Mouse (Mus musculus): Measurements from ENCODE around the gene Ctse.
A peak's percentile ranks its signal among the peaks of the same experiment; 100 is the strongest.
"Not testable (repeated sequence)": the region's sequence is repeated elsewhere in the genome, so short reads cannot be mapped to it uniquely, and the experiment has no call there.

The Ctse gene

DNA sequence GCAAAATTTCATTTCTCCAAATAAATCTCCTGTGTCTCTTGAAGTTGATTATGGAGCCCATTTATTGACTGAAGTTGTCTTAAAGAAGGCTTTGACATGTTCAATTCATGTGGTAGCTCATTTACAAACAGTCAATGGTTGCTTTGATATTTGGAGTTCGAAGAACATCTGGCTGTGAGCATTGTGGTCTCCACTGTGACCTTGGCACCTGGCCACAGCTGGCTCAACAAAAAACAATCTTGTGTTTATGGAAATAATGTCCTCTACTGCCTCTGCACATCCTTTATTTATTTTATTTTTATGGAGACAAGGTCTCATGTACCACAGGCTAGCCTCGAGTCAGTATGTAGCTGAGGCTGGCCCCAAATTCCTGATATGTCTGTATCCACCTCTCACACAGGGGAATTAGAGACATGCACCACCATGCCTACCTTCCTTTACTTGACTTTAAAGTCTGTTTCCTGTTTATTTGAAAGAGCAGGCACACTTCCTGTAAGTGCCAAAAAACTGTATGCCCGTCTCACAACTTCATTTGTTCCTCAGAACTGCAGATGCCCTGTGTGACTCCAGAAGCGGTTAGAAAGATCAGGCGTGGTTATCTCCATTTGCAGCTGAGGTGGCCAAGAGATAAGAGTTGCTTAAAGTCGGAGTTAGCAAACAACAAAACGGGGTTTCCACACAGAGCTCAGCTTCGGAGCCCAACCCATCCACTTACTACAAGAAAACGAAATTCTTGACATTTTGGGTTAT lies at the start of gene Ctse:
TSS of gene Ctse (plus strand) at position 516 of the 750 bp plus-strand sequence.
- DNase-seq (ENCODE audit: low read depth), result peak; percentile 87

DNA sequence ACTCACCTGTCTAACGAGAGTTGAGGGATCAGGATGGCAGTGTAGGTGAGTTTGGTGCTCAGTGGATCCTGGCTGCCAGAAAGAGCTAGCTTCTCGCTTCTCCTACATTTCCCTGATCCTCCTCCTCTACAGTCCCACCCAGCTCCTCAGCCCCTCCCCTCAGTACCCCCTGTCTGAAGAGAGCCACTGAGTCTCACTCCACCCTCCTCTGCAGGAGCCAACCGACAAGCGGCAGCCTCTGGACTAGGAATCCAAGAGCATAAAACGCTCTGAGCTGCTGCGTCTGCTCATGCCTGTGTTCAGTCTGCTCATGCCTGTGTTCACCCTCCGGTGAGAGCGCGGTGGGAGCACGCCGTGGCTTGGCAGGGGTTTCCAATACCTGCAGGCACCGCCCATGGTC lies 39.2 kb upstream of the Ctse start, which contains the start of gene Avpr1b:
TSS of gene Avpr1b (plus strand) at position 335 of the 400 bp plus-strand sequence.
- DNase-seq (ENCODE audit: low read depth), result no peak

DNA sequence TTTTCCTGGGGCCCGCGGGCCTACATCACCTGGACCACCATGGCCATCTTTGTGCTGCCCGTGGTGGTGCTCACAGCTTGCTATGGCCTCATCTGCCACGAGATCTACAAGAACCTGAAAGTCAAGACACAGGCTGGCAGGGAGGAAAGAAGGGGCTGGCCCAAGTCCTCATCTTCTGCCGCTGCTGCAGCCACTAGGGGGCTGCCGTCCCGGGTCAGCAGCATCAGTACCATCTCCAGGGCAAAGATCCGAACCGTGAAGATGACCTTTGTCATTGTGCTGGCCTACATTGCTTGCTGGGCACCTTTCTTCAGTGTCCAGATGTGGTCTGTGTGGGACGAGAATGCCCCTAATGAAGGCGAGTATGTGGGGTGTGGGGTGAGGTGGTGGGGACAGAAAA lies 37.8 kb upstream of the Ctse start:
- DNase-seq (ENCODE audit: low read depth), result peak; percentile 26

DNA sequence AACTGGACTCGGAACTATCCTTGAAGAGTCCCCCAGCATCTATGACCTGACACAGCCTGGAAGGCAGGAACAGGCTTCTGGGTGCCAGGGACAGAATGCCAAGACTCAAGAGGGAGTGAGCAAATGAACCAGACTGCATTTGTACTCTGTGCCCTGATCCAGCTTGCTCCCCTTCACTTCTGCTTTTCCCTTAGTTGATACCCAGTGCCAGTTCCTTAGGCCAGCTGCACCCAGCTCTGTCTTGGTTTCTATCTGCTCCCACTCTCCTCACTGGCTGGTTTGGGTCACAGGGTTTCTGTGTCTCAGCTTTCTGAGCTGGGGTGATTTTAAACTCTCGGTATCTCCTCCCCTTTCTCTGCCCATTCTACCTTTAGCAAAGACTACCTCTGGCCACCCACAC lies 31.4 kb upstream of the Ctse start:
- DNase-seq (ENCODE audit: low read depth), result no peak

DNA sequence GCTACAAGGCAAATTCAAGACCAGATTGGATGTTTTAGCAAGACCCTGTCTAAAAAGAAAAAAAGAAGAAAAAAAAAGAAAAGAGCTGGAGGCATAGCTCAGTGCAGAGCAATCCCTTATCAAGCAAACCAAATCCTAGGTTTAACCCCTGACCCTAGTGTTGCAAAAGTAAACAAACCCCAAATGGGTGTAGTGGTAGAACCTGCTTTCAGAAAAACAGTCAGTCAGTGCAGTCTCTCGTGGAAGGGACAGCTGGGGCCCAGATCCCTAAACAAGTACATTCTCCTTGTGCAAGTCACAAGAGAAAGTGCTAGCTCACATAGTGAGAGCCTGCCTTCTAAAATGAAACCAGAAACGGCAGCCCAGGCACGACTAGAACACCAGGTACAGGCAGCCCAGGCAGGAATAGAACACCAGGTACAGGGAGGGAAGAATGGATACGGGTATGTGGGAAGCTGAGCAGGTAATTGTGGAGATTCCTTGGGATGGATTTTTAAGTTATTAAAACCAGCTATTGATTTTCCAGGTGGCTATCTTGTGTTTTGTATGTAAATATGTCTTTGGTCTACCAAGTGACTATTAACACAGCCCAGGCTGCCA lies 25.4 kb upstream of the Ctse start:
- DNase-seq (ENCODE audit: low read depth), result peak; percentile 21

DNA sequence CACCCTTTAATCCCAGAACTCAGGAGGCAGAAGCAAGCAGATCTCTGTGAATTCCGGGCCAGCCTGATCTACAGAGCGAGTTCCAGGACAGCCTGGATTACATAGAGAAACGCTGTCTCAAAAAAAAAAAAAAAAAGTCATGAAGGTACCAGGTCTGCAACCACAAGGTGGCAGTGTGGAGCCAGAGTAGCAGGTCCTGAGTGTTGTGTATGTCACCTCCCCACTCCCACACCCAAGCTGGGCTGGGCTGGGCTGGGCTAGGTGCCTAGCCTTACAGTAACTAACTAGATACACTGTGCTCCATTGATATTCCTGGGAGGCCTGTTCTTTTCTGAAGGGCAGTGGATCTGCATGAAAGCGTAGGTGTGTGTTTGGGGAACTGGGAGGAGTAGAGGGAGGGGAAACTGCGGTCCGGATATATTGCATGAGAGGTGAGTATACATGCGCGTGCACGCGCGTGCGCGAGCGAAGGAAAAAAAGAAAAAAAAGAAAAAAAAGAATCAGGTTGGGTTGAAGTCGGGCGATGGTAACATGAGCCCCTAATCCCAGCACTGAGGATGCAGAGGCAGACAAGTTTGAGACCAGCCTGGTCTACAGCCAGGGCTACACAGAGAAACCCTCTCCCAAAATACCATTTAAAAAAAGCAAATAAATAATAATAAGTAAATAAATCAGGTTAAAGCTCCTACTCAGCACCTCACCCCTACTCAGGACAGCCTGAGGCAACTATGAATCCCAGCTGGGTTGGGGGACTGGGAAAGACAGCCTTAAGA lies 24.6 kb upstream of the Ctse start:
- DNase-seq (ENCODE audit: low read depth), result peak; percentile 95

DNA sequence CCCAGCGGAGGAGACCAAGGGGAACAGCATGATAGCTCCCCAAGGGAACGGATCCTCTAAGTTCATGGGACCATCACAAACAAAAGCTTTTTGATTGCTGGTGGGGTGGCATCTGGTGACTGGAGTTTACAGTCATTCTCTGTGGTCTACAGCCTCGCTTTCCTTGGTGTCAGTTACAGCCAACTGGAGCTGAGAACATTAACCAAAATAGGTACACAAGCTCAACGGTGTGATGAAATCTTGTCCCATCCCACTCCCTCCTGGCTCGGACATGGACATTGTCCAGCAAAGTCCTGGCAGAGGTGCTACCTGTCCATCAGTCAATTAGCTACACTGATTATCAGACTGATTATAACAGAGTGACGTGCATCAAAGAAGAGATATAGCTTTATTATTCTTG lies 23.5 kb upstream of the Ctse start:
- DNase-seq (ENCODE audit: low read depth), result no peak

DNA sequence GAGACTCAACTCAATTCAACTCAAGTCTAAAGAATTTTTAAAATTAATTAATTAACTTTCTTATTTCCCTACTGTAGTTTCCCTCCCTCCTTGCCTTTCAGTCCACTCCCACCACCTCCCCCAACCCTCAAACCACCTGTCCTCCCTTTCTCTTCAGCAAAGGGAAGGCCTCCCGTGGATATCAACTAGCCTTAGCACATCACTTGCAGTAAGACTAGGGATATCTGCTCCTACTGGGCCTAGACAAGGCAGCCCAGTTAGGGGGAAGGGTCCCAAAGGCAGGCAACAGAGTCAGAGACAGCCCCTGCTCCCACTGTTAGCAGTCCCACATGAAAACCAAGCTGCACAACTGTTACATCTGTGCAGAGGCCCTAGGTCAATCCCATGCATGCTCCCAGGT lies 22.0 kb upstream of the Ctse start:
- DNase-seq (ENCODE audit: low read depth), result no peak

DNA sequence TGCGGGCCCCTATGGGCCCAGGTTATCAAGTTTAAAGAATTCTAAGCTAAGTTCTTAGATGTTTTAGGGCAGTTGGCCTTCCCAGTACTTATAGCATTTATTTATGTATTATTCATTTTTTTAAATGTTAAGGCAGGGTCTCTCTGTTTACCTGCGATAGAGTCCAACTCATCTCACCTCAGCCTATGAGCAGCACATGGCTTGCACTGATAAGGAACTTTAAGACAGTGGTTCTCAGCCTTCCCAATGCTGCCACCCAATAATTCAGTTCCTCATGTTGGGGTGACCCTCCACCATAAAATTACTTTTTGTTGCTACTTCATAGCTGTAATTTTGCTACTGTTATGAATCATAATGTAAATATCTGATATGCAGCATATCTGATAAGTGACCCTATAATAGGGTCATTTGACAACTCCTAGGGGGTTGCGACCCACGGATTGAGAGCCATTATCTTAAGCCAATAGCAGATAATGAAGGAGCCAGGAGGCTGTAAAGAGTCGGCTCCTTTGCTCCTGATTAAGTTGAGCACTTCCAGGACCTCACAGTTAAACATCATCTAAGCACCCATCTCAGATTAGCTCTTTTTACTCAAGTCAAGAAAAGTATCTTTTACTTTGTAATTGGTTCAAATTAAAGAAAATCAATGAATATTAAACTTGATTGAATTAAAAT lies 21.4 kb upstream of the Ctse start:
- no peak for DNase-seq (ENCODE audit: low read depth)

DNA sequence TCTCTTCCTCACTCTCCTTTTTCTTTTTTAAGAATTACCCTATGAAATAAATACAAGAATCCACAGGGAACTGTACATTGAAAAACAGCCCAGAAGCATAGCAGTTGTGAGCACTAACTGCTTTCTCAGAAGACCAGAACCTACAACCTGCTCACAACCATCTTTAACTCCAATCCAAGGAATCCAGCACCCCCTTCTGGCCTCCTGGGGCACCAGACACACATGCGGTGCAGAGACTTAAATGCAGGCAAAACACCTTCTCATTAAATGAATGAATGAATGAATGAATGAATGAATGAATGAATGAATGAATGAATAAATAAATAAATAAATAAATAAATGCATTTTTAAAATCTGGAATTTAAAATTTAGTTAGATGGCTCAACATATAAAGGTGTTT lies 19.5 kb upstream of the Ctse start:
- peak; percentile 15 for DNase-seq (ENCODE audit: low read depth)

DNA sequence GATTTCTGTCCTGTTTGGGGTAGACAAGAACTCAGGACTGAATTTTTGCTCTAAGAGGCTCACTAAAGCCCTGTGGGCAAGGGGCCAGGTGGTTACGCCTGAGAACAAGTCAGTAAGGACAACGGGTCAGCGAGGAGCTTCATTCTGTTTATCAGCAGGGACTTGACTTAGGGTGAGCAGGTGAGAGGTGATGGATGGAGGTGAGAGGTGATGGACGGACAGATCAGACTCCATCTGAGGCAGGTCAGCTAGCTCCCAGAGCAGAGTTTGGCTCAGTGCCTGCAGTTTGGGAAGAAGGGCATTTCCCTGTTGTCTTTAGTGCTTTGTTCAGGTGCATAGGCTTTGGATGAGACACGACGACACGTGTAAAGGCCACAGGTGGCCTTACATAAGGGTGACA lies 18.8 kb upstream of the Ctse start:
- no peak for DNase-seq (ENCODE audit: low read depth)

DNA sequence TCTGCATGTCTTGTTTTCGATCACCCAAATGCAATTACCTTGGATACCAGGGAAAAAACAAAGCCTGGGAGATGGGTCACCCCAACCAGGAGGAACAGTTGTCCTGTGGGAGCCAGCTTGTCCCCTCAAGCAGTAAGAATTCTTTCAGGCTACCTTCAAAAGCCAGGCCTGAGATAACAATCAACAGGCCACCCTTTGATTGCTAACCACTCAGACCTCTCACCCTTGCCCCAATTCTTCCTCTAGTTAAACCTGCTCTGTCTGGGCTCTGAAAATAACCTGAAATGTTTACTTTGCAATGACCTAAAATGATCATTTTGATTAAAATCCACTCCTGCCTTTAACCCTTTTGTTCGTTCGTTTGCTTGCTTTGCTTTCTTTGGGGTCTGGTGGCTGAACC lies 14.5 kb upstream of the Ctse start:
- no peak for DNase-seq (ENCODE audit: low read depth)

DNA sequence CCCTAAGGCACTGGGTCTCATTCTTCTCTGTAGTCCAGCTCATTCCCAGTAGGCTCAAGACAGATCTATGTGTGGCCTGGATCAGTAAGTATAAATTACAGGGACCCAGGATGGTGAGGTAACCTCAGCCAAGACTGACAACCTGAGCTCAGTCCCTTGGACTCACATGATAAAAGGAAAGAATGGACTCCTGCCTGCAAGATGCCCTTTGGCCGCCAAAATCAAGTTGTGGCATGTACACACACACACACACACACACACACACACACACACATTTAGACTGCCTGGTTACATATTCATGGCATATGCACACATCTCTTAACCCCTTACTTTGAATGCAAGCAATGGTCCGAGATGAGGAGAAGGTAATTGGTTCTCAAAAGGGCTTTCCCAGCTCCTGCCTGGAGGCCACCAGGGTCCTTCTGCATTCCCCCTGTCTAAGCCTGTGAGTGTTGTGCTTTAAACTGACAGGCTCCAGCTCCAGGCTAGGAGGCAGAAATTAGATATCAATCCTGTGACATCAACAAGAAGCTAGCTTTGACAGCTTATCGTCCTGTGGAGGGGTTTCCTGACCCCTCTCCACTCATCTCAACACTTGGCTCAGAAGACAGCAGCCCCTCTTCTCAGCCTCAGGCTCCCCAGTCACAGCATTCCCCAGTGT lies 13.8 kb upstream of the Ctse start:
- DNase-seq (ENCODE audit: low read depth), result no peak

DNA sequence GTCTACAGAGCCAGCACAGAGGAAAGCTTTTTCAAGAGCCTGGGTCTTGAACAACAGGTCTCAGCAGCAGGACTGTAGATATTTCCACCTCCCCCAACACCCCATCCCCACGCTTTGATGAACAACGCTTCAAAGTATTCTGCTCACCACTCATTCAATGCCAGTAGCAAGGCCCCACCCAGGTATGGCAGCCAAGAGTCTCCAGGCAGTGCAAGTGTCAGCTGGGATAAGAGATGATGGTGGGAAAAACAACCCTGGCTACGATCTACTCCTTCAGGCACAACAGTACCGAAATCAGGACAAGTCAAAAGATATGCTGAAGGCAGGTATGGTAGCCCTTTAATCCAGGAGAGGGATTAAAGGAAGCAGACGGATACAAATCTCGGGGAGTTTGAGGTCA lies 11.9 kb upstream of the Ctse start:
- no peak for DNase-seq (ENCODE audit: low read depth)

DNA sequence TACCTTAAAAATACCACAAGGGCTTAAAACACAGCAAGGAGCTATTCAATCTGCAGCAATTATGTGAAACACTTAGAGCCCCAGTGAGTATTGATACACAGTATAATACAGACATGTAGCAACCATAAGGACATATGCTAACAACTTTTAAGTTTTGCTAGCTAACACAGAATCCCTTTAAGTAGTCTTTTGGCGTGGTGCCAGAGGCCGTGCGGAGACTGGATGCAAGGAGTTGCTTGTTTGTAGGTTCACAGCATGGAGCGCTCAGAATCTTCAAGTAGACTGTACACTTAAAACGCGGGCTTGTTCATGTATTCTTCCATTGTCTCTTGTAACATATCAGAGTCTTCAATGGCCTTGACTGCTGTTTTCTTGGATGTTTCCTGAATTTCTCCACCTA lies 5.9 kb upstream of the Ctse start:
- DNase-seq (ENCODE audit: low read depth), result not testable (repeated sequence)

DNA sequence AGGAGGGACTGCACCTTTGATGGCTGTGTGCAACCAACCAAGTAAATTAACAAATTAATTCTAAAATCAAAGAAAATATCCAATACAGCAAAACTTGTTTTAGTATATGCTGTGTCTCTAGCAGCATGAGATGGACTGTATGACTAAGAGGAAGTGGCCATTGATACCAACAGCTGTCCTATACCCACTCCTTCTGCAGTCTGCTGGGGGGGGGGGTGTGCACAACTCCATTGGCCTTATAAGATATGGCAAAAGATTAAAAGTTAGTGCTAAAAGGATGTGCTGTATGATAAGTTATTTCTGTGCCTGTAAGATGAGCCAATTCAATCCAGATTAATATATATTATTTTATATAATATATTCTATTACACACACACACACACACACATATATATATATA lies 3.6 kb upstream of the Ctse start:
- DNase-seq (ENCODE audit: low read depth), result no peak

DNA sequence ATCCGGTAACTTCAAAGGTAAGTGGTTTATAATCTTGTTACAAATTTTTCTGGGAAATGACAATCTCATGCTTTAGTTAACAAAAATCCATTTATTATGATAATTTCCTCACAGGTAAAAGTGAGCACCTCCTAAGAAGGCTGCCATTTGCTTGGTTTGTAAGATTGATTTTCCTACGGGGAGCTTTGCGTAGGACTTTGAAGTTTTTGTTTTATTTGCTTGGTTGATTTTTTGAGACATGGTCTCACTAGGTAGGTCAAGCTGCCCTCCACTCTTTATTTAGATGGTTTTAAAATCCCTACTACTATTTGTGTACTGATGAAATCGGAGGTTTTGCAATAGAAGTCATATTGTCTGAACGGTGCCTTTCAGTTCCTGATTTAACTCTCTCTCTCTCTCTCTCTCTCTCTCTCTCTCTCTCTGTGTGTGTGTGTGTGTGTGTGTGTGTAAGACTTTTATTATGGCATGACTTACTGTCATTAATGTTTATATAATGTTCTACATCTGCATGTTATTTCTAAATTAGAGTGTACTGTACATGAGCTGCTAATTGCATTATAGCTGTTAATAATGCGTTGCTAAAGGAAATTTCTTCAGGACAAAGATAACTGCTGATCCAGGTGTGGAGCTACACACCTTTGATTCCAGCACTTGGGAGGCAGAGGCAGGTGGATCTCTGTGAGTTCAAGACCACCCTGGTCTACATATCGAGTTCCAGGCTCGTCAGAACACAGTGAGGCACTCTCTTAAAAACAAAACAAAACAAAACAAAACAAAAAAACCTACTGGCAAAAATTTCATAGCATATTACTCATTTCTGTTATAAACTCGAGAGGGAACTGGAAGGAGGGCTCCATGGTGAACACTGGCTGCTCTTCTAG lies 675 bp downstream of the Ctse start:
- peak; percentile 50 for DNase-seq (ENCODE audit: low read depth)

DNA sequence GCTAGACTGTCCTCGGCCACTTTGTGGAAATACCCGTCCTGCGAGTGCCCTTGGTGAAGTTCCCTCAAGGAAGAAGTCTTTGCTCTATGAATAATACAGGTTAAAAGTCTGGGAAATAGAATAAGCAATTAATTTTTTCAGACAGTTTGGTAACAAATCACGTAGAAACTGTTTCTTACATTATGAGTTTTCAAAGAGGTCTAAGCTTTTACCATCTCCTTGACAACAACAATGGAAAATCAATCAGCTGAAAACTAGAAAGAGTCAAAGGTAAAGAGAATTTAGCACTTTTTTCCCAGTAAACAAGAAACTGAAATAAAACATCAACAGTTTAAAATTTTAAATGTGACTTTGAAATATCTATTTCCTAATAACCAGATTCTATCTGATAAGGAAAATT lies 2.0 kb downstream of the Ctse start:
- peak; percentile 44 for DNase-seq (ENCODE audit: low read depth)

DNA sequence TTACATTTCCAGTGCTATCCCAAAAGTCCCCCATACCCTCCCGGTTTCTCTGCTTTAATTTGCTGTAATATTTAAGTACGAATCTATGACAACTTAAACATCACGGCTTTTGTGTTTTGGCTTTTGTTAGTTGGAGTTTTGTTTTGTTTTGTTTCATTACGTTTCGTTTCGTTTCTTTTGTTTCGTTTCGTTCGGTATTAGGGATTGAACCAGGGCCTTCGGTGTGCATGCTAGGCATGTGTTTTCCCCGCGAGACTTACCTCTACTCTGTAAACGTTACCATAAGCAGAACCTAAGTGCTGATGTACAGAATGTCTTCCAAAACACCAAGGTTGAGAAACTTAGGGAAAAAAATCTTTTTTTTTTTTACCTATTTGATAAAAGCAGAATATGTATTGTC lies 3.5 kb downstream of the Ctse start:
- no peak for DNase-seq (ENCODE audit: low read depth)

DNA sequence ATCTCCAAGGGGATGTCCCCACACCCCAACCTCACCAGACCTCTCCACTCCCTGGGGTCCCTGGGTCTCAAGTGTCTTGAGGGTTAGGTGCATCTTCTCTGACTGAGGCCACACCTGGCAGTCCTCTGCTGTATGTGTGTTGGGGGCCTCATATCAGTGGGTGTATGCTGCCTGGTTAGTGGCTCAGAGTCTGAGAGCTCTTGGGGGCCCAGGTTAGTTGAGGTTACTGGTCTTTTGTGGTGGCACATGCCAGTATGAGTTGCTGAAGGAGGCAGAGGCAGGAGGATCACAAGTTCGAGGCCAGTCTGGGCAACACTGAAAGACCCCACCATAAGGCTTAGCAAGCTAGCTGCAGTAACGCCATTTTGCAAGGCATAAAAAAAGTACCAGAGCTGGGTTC lies 4.1 kb downstream of the Ctse start:
- no peak for DNase-seq (ENCODE audit: low read depth)

Measured in induced T-regulatory cell, adult 2 months (primary cell).